Mouse (Mus musculus) bone marrow, adult 2 months (tissue): ENCODE measurements around the gene Narf.

Experiments
- CTCF ChIP-seq: fragments of 200-500 bp; IDR thresholded peaks from 2 replicates; pipeline ENCODE4 v1.5.1; 2011; ENCODE audit warnings: low read length, control low read depth; ENCODE audit not compliant: control insufficient read depth, insufficient read depth
- POLR2A ChIP-seq: fragments of 200-500 bp; IDR thresholded peaks from 2 replicates; pipeline ENCODE4 v1.6.1; 2011; ENCODE audit warnings: low read depth, mild to moderate bottlenecking, control low read depth, low read length, borderline replicate concordance; ENCODE audit not compliant: control insufficient read depth

- TF ChIP-seq POLR2A (no peak), CTCF (no peak)
These were observed 44.3 kb upstream of the Narf start for GRCm38 (mm10) chr11:121192742-121193141.
